Comparison of ENCODE assay signal across 11 mouse cellular contexts in the genomic region with DNA sequence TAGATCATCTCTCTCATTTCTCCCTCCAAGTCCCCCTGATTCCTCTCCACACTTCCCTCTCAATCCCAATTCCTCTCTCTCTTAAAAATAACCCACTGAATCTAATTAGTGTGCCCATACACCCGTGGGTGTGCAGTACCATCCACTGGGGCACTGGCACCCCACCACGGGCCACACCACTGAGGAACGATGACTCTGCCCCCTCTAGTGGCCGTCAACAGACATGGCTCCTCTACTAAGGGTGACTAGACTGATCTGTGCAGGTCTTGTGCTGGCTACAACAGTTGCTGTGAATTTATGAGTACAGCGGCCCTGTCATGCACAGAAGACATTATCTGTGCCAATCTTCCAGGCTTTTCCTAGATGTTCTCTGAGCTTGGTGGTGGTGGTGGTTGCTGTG. TPM values are rescaled to one million over a fixed set of nuclear protein-coding genes. Genes with fewer than 3 reads are reported as not detected.
A peak's percentile ranks its signal among the peaks of the same experiment; 100 is the strongest.
DNase-seq lines count a peak whose midpoint lies in the region; ATAC-seq and TF ChIP-seq lines count a peak whose summit lies in the region.
"Had no signal": no experiment of that assay in that cellular context is flagged by ENCODE, and none has a peak within 500 bp of the region (broad histone marks: within the 10 kb centered on the region; RNA-seq: fewer than 3 reads in every experiment).

No protein-coding gene starts in this region.

- H3K9ac ChIP-seq in MEL (ENCODE audit: control insufficient read depth, low read depth, low read length, poor library complexity, severe bottlenecking): no peak overlapping the region
- no peak overlapping the region for H3K9ac ChIP-seq in liver, postnatal 0 days (replicated peaks)
- no peak overlapping the region for H3K9ac ChIP-seq in hindbrain, embryonic 13.5 days
- H3K9ac ChIP-seq: limb, embryonic 15.5 days; neural tube, embryonic 13.5 days had no signal

- no peaks in the 10 kb centered on the region for H3K79me2 ChIP-seq in MEL (ENCODE audit: control insufficient read depth, insufficient read depth, low read length, poor library complexity)

- H3K27ac ChIP-seq in MEL (ENCODE audit: control insufficient read depth, low read depth, low read length): no peak overlapping the region
- H3K27ac ChIP-seq in liver, postnatal 0 days (ENCODE audit: low read depth): no peak overlapping the region
- no peak overlapping the region for H3K27ac ChIP-seq in hindbrain, embryonic 13.5 days
- H3K27ac ChIP-seq: limb, embryonic 15.5 days; neural tube, embryonic 13.5 days had no signal

- H3K9me3 ChIP-seq in MEL (replicated peaks; ENCODE audit: insufficient read depth, low read length): no peaks in the 10 kb centered on the region
- no peaks in the 10 kb centered on the region for H3K9me3 ChIP-seq in liver, postnatal 0 days (ENCODE audit: low read length)
- no peaks in the 10 kb centered on the region for H3K9me3 ChIP-seq in hindbrain, embryonic 13.5 days
- H3K9me3 ChIP-seq: limb, embryonic 15.5 days; neural tube, embryonic 13.5 days had no signal

- peaks cover 0 to 5% of the 10 kb centered on the region in 2 experiments; a peak in 2 of 4 replicates for H3K36me3 ChIP-seq in MEL (ENCODE audit: control insufficient read depth in 1 of 2, insufficient read depth in 2 of 2, low read length in 2 of 2)
- no peaks in the 10 kb centered on the region for H3K36me3 ChIP-seq in liver, postnatal 0 days (replicated peaks; ENCODE audit: insufficient read depth, low read length)
- no peaks in the 10 kb centered on the region for H3K36me3 ChIP-seq in hindbrain, embryonic 13.5 days
- H3K36me3 ChIP-seq: limb, embryonic 15.5 days; neural tube, embryonic 13.5 days had no signal

- TF ChIP-seq CTCF in lung, adult 2 months (IDR thresholded peaks at IDR 0.05; ENCODE audit: insufficient read depth, low read length): peak; percentile 66
- TF ChIP-seq CTCF in MEL (IDR thresholded peaks at IDR 0.05 in 2 of 3, conservative IDR thresholded peaks at IDR 0.05 in 1 of 3; ENCODE audit: control insufficient read depth in 1 of 3, insufficient read depth in 1 of 3, low read depth in 2 of 3, low read length in 3 of 3, poor library complexity in 1 of 3, severe bottlenecking in 1 of 3): peak; percentile 85 to 88 (median 86)
- TF ChIP-seq CTCF in liver, postnatal 0 days (IDR thresholded peaks at IDR 0.05; ENCODE audit: low read depth): peak; percentile 70

- no peaks in the 10 kb centered on the region; the same call in 1 of the 2 replicates for H3K4me1 ChIP-seq in lung, adult 2 months (ENCODE audit: control insufficient read depth, insufficient read depth, low read length)
- H3K4me1 ChIP-seq in MEL (ENCODE audit: control insufficient read depth in 1 of 2, insufficient read depth in 2 of 2, low read length in 2 of 2): peaks cover 2 to 8% of the 10 kb centered on the region in 2 experiments
- H3K4me1 ChIP-seq in liver, postnatal 0 days (ENCODE audit: insufficient read depth): no peaks in the 10 kb centered on the region
- no peaks in the 10 kb centered on the region for H3K4me1 ChIP-seq in hindbrain, embryonic 13.5 days (replicated peaks)
- H3K4me1 ChIP-seq: neural tube, embryonic 13.5 days had no signal

- H3K27me3 ChIP-seq in MEL (ENCODE audit: control insufficient read depth in 1 of 2, insufficient read depth in 2 of 2, low read length in 2 of 2): peaks cover 2 to 8% of the 10 kb centered on the region in 2 experiments
- H3K27me3 ChIP-seq in liver, postnatal 0 days (ENCODE audit: insufficient read depth, low read length): no peaks in the 10 kb centered on the region
- no peaks in the 10 kb centered on the region for H3K27me3 ChIP-seq in hindbrain, embryonic 13.5 days
- H3K27me3 ChIP-seq: limb, embryonic 15.5 days; neural tube, embryonic 13.5 days had no signal

- 27% methylated on average over 5 of the region's 5 CpGs for WGBS in lung, adult 2 months
- WGBS in liver, postnatal 0 days (ENCODE audit: insufficient replicate concordance): 25% methylated on average over 5 of the region's 5 CpGs
- WGBS in hindbrain, embryonic 13.5 days: 34% methylated on average over 5 of the region's 5 CpGs

- TF ChIP-seq POLR2A in lung, adult 2 months (IDR thresholded peaks at IDR 0.05; ENCODE audit: borderline replicate concordance, extremely low read depth, low read depth, low read length): no peak
- no peak for TF ChIP-seq POLR2A in MEL (IDR thresholded peaks at IDR 0.05; ENCODE audit: control insufficient read depth in 1 of 2, insufficient read depth in 1 of 2, low read depth in 1 of 2, low read length in 2 of 2, poor library complexity in 1 of 2)

- peak; percentile 71 for TF ChIP-seq RAD21 in MEL (IDR thresholded peaks at IDR 0.05; ENCODE audit: low read depth, low read length)

- peak; percentile 54 for DNase-seq in embryo, embryonic 10 days (ENCODE audit: low spot score)
- no peak for DNase-seq in embryo, embryonic 9.5 days (ENCODE audit: extremely low spot score)
- no peak for DNase-seq in lung, adult 2 months
- DNase-seq in lung, postnatal 14 days: no peak
- peak; percentile 68 for DNase-seq in MEL (ENCODE audit: low read depth, low spot score)
- no peak for DNase-seq in liver, postnatal 0 days
- DNase-seq: kidney, adult 11 months had no signal

- no peak overlapping the region for H3K4me2 ChIP-seq in liver, postnatal 0 days (ENCODE audit: low read depth, low read length)
- no peak overlapping the region for H3K4me2 ChIP-seq in hindbrain, embryonic 13.5 days
- H3K4me2 ChIP-seq: limb, embryonic 15.5 days; neural tube, embryonic 13.5 days had no signal

- no peak for TF ChIP-seq EP300 in MEL (IDR thresholded peaks at IDR 0.05; ENCODE audit: low read depth in 1 of 2, low read length in 2 of 2)
- TF ChIP-seq EP300 in liver, postnatal 0 days (IDR thresholded peaks at IDR 0.05; ENCODE audit: low read depth): no peak

- no peak for ATAC-seq in liver, postnatal 0 days
- no peak for ATAC-seq in activated CD4-positive, CD25-positive, alpha-beta regulatory T cell, adult 4 months
- ATAC-seq in hindbrain, embryonic 13.5 days (ENCODE audit: low FRiP score): no peak

- H3K4me3 ChIP-seq in lung, adult 2 months (replicated peaks; ENCODE audit: extremely low read depth, low read depth, low read length): no peak overlapping the region
- no peak overlapping the region for H3K4me3 ChIP-seq in MEL (ENCODE audit: control insufficient read depth in 1 of 2, insufficient read depth in 1 of 2, low read depth in 2 of 2, low read length in 2 of 2)
- H3K4me3 ChIP-seq in liver, postnatal 0 days (ENCODE audit: low read depth, low read length): no peak overlapping the region
- H3K4me3 ChIP-seq in hindbrain, embryonic 13.5 days: no peak overlapping the region
- H3K4me3 ChIP-seq: limb, embryonic 15.5 days; neural tube, embryonic 13.5 days had no signal

TF ChIP-seq in MEL, 35 proteins besides CTCF, POLR2A, EP300 and RAD21 (continues in another document):
- TF ChIP-seq GATA1 (IDR thresholded peaks at IDR 0.05; ENCODE audit: low read depth, low read length): no peak
- no peak for TF ChIP-seq TCF12 (IDR thresholded peaks at IDR 0.05; ENCODE audit: low read depth, low read length)
- TF ChIP-seq SMC3 (IDR thresholded peaks at IDR 0.05; ENCODE audit: low read depth, low read length): peak; percentile 83
- TF ChIP-seq ZC3H11A (IDR thresholded peaks at IDR 0.05; ENCODE audit: low read depth, low read length): peak; percentile 61

RNA-seq across cellular contexts. Expression of a gene that starts 1.7 kb away (rescaled TPM):
- 0.43 and 4.4 TPM in 2 replicates for polyA plus RNA-seq in lung, adult 2 months (2012; rRNA removed)
- total RNA-seq in MEL (2012; rRNA removed): not detected in 2 replicates
- polyA plus RNA-seq in MEL (2012; ENCODE audit: insufficient read depth in 1 of 2, insufficient read length in 2 of 2, low read depth in 1 of 2, low replicate concordance in 2 of 2, missing spikeins in 1 of 2): under 1 TPM in 1 of 2 experiments, not detected in 1; 0.10 TPM
- 0.14 TPM in 2 replicates for polyA plus RNA-seq in liver, postnatal 0 days (2015; fragmentation: Nextera tagmentation; extraction: Ambion mirVana)
- polyA plus RNA-seq in activated CD4-positive, CD25-positive, alpha-beta regulatory T cell, adult 4 months (2017; shearing (Covaris generic)): not detected
- polyA plus RNA-seq in hindbrain, embryonic 13.5 days (2015; fragmentation: Nextera tagmentation; extraction: Ambion mirVana): not detected in 2 replicates
- polyA plus RNA-seq: neural tube, embryonic 13.5 days had no signal

RNA-seq across cellular contexts. Expression of a gene that starts 6.2 kb away (rescaled TPM):
- polyA plus RNA-seq in lung, adult 2 months (2012; rRNA removed): 0.27 and 16.2 TPM in 2 replicates
- not detected in 2 replicates for total RNA-seq in MEL (2012; rRNA removed)
- not detected for polyA plus RNA-seq in MEL (2012; ENCODE audit: insufficient read depth in 1 of 2, insufficient read length in 2 of 2, low read depth in 1 of 2, low replicate concordance in 2 of 2, missing spikeins in 1 of 2)
- not detected in 2 replicates for polyA plus RNA-seq in liver, postnatal 0 days (2015; fragmentation: Nextera tagmentation; extraction: Ambion mirVana)
- polyA plus RNA-seq in activated CD4-positive, CD25-positive, alpha-beta regulatory T cell, adult 4 months (2017; shearing (Covaris generic)): not detected
- not detected in 2 replicates for polyA plus RNA-seq in hindbrain, embryonic 13.5 days (2015; fragmentation: Nextera tagmentation; extraction: Ambion mirVana)
- polyA plus RNA-seq: neural tube, embryonic 13.5 days had no signal

RNA-seq across cellular contexts. Expression of a gene that starts 11.2 kb away (rescaled TPM):
- not detected in 2 replicates for polyA plus RNA-seq in lung, adult 2 months (2012; rRNA removed)
- total RNA-seq in MEL (2012; rRNA removed): not detected in 2 replicates
- not detected for polyA plus RNA-seq in MEL (2012; ENCODE audit: insufficient read depth in 1 of 2, insufficient read length in 2 of 2, low read depth in 1 of 2, low replicate concordance in 2 of 2, missing spikeins in 1 of 2)
- not detected in 2 replicates for polyA plus RNA-seq in liver, postnatal 0 days (2015; fragmentation: Nextera tagmentation; extraction: Ambion mirVana)
- polyA plus RNA-seq in activated CD4-positive, CD25-positive, alpha-beta regulatory T cell, adult 4 months (2017; shearing (Covaris generic)): not detected
- polyA plus RNA-seq in hindbrain, embryonic 13.5 days (2015; fragmentation: Nextera tagmentation; extraction: Ambion mirVana): not detected in 2 replicates
- polyA plus RNA-seq: limb, embryonic 15.5 days; neural tube, embryonic 13.5 days had no signal

RNA-seq across cellular contexts. Expression of a gene that starts 17.8 kb away (rescaled TPM):
- 0.07 and 0.21 TPM in 2 replicates for polyA plus RNA-seq in lung, adult 2 months (2012; rRNA removed)
- total RNA-seq in MEL (2012; rRNA removed): not detected in 2 replicates
- polyA plus RNA-seq in MEL (2012; ENCODE audit: insufficient read depth in 1 of 2, insufficient read length in 2 of 2, low read depth in 1 of 2, low replicate concordance in 2 of 2, missing spikeins in 1 of 2): not detected
- polyA plus RNA-seq in liver, postnatal 0 days (2015; fragmentation: Nextera tagmentation; extraction: Ambion mirVana): not detected in 2 replicates
- under 1 TPM in 1 of 2 experiments, not detected in 1; 0.12 TPM for polyA plus RNA-seq in activated CD4-positive, CD25-positive, alpha-beta regulatory T cell, adult 4 months (2017; shearing (Covaris generic))
- 0.17 and 0.41 TPM in 2 replicates for polyA plus RNA-seq in hindbrain, embryonic 13.5 days (2015; fragmentation: Nextera tagmentation; extraction: Ambion mirVana)

RNA-seq across cellular contexts. Expression of a gene that starts 32.7 kb away (rescaled TPM):
- 0.34 TPM in 1 of 2 replicates, not detected in the other for polyA plus RNA-seq in lung, adult 2 months (2012; rRNA removed)
- total RNA-seq in MEL (2012; rRNA removed): not detected in 2 replicates
- polyA plus RNA-seq in MEL (2012; ENCODE audit: insufficient read depth in 1 of 2, insufficient read length in 2 of 2, low read depth in 1 of 2, low replicate concordance in 2 of 2, missing spikeins in 1 of 2): not detected
- 0.27 and 0.64 TPM in 2 replicates for polyA plus RNA-seq in liver, postnatal 0 days (2015; fragmentation: Nextera tagmentation; extraction: Ambion mirVana)
- not detected for polyA plus RNA-seq in activated CD4-positive, CD25-positive, alpha-beta regulatory T cell, adult 4 months (2017; shearing (Covaris generic))
- polyA plus RNA-seq in hindbrain, embryonic 13.5 days (2015; fragmentation: Nextera tagmentation; extraction: Ambion mirVana): not detected in 2 replicates
- polyA plus RNA-seq: limb, embryonic 15.5 days; neural tube, embryonic 13.5 days had no signal

Comparison
In these comparisons a context has a peak if more than half of its experiments do, and no peak if none do; other contexts are left out.
1. DNase-seq: peak in embryo, embryonic 10 days (single experiment) and MEL (single experiment); none in embryo, embryonic 9.5 days (single experiment), lung, adult 2 months (single experiment), lung, postnatal 14 days (single experiment) and liver, postnatal 0 days (single experiment).
2. Peak in every context shown above with its lines, with median percentiles within 50 percentile points of each other: CTCF ChIP-seq.